Mouse (Mus musculus): ENCODE results near the gene Slc10a3. TPM values are rescaled to one million over a fixed set of nuclear protein-coding genes. Genes with fewer than 3 reads are reported as not detected.
"Not testable (repeated sequence)": the region's sequence is repeated elsewhere in the genome, so short reads cannot be mapped to it uniquely, and the experiment has no call there.

The Slc10a3 gene
- polyA plus RNA-seq, 1 experiment from 2014 or later, result 25.0 TPM

DNA sequence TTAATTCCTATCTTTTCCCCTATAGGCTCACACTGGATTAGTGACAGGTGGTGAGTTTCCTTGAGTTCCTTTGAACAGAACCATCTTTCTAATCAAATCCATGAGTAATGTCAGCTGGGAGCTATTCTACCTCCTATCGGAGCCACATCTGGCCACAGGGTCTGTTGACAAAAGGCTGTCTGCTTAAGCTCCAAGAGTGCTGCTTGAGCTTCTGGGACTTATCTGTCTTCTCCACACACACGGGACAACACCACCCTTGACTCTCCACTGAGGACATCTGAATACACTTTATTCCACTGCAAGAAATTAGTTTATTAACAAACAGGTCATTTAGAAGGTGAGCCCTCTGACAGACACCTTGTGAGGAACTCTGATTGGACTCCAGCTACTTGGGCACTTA is 11.3 kb upstream of the Slc10a3 start:
- Histone ChIP-seq H3K9ac (replicated peaks; ENCODE audit: low read depth) (no peak overlapping the region), H3K4me1 (ENCODE audit: insufficient read depth, low read depth, low read length) (no peaks in the 10 kb centered on the region), H3K27me3 (replicated peaks; ENCODE audit: insufficient read depth, low read length) (no peaks in the 10 kb centered on the region), H3K9me3 (ENCODE audit: low read length) (no peaks in the 10 kb centered on the region), H3K27ac (ENCODE audit: low read length) (no peak overlapping the region), H3K36me3 (ENCODE audit: insufficient read depth, low read length) (no peaks in the 10 kb centered on the region), H3K4me3 (ENCODE audit: low read depth, low read length) (no peak overlapping the region), H3K4me2 (replicated peaks; ENCODE audit: low read depth, low read length) (no peak overlapping the region)
- DNase-seq (ENCODE audit: low spot score) (no peak), ATAC-seq (no peak)
- 78% methylated on average over 2 of the region's 2 CpGs for WGBS
- TF ChIP-seq EP300 (IDR thresholded peaks at IDR 0.05) (no peak), CTCF (IDR thresholded peaks at IDR 0.05) (no peak)

DNA sequence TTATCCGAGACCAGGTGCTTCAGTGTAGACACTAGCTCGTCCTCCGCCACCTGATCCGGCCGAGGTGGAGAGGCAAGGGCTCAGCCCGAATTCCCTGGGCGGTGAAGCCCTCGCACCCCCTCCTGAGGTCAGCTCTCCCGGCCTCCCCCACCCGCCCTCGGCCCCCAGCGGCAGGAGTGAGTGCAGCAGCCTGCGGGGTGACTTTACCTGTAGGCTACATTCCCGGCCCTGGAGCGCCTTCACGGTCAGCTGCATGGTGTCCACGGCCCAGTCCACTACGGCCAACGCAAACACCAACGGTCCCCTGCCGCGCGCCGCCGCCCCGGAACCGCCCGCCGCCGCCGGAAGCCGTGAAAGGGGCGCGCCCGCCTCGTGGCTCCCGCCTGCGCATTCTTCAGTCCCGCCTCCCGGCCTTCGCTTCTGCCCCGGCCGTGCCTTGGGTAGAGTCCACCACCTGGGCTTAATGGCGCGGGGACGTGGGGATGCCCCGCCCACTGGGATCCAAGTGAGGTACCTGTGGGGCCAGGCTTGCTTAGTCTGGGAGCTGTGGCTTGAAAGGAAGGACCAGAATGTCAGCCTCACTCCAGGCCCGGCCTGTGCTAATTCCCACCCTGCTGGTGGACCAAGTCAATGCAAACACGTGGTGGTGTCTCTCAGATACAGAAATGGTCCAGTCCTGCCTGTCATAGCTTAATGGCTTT is 4.8 kb downstream of the Slc10a3 start:
- WGBS, result 12% methylated on average over 34 of the region's 49 CpGs
- H3K9ac ChIP-seq (replicated peaks; ENCODE audit: low read depth), result peak overlapping the region; percentile 66
- H3K4me3 ChIP-seq (ENCODE audit: low read depth, low read length), result peak overlapping the region; percentile 59
- TF ChIP-seq EP300 (IDR thresholded peaks at IDR 0.05) (no peak), CTCF (IDR thresholded peaks at IDR 0.05) (peak; percentile 53)
- ATAC-seq (peak; percentile 81), DNase-seq (ENCODE audit: low spot score) (peak; percentile 75)
- H3K36me3 ChIP-seq (ENCODE audit: insufficient read depth, low read length), result no peaks in the 10 kb centered on the region
- peak overlapping the region; percentile 63 for H3K4me2 ChIP-seq (replicated peaks; ENCODE audit: low read depth, low read length)
- no peaks in the 10 kb centered on the region for H3K9me3 ChIP-seq (ENCODE audit: low read length)
- H3K4me1 ChIP-seq (ENCODE audit: insufficient read depth, low read depth, low read length), result no peaks in the 10 kb centered on the region
- H3K27me3 ChIP-seq (replicated peaks; ENCODE audit: insufficient read depth, low read length), result no peaks in the 10 kb centered on the region
- peak overlapping the region; percentile 72 for H3K27ac ChIP-seq (ENCODE audit: low read length)

DNA sequence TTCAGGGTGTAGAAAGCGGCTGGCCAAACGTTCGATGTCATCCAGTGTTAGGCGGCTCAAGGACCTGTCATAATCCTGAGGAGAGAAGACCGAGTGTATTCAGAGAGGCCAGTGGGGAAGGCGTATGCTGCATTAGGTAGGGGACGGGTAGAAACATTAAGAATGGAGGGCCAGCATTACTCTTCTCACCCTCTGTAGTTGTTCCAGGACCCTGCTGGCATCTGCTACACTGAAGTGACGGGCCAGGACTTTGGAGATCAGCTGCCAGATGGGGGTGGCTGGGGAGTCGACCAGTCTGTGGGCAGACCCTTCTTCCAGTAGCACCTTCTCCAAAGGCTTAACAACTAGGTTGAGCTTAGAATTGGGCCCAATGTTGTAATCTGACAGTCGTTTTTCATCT is 5.6 kb downstream of the Slc10a3 start:
- Histone ChIP-seq H3K36me3 (ENCODE audit: insufficient read depth, low read length) (no peaks in the 10 kb centered on the region), H3K27ac (ENCODE audit: low read length) (peak overlapping the region; percentile 72; the same call in 1 of the 2 replicates), H3K9me3 (ENCODE audit: low read length) (no peaks in the 10 kb centered on the region), H3K27me3 (replicated peaks; ENCODE audit: insufficient read depth, low read length) (no peaks in the 10 kb centered on the region), H3K4me1 (ENCODE audit: insufficient read depth, low read depth, low read length) (no peaks in the 10 kb centered on the region), H3K4me2 (replicated peaks; ENCODE audit: low read depth, low read length) (peak overlapping the region; percentile 63), H3K9ac (replicated peaks; ENCODE audit: low read depth) (peak overlapping the region; percentile 66), H3K4me3 (ENCODE audit: low read depth, low read length) (peak overlapping the region; percentile 59)
- DNase-seq (ENCODE audit: low spot score) (no peak), ATAC-seq (no peak)
- no peak for TF ChIP-seq CTCF (IDR thresholded peaks at IDR 0.05)
- no peak for TF ChIP-seq EP300 (IDR thresholded peaks at IDR 0.05)
- 52% methylated on average over 10 of the region's 10 CpGs for WGBS

DNA sequence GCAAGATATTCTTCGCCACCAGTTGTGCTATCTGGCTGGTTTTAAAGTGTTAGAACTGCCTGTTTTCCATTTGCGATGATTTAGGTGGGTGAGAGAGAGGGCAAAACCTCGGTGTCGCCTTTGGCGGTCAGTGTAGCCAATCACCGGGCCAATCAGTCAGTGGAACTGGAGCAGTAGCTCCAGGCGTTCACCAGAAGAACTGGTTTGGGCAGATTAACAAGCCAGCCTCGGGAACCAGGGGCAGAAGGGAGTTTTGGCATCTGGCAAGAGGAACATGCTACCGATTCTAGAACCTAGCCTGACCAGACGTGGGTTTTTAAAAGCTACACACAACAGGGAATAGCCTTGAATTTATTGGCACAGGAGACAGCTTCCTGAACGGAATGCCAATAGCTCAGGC is 14.0 kb downstream of the Slc10a3 start:
- Histone ChIP-seq H3K4me2 (replicated peaks; ENCODE audit: low read depth, low read length) (no peak overlapping the region), H3K27me3 (replicated peaks; ENCODE audit: insufficient read depth, low read length) (no peaks in the 10 kb centered on the region), H3K9me3 (ENCODE audit: low read length) (no peaks in the 10 kb centered on the region), H3K4me3 (ENCODE audit: low read depth, low read length) (no peak overlapping the region), H3K4me1 (ENCODE audit: insufficient read depth, low read depth, low read length) (no peaks in the 10 kb centered on the region), H3K9ac (replicated peaks; ENCODE audit: low read depth) (no peak overlapping the region), H3K27ac (ENCODE audit: low read length) (no peak overlapping the region), H3K36me3 (ENCODE audit: insufficient read depth, low read length) (no peaks in the 10 kb centered on the region)
- TF ChIP-seq CTCF (IDR thresholded peaks at IDR 0.05), result no peak
- no peak for TF ChIP-seq EP300 (IDR thresholded peaks at IDR 0.05)
- WGBS, result 35% methylated on average over 11 of the region's 11 CpGs
- peak; percentile 16 for DNase-seq (ENCODE audit: low spot score)
- peak; percentile 44 for ATAC-seq

DNA sequence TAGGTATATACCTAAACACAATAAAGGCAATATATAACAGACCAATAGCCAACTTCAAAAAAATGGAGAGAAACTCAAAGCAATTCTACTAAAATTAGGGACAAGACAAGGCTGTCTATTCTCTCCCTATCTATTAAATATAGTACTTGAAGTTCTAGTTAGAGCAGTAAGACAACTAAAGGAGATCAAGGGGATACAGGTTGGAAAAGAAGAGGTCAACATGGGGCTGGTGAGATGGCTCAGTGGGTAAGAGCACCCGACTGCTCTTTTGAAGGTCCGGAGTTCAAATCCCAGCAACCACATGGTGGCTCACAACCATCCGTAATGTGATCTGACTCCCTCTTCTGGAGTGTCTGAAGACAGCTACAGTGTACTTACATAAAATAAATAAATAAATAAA is 16.1 kb downstream of the Slc10a3 start:
- H3K9me3 ChIP-seq (ENCODE audit: low read length); H3K4me2 ChIP-seq (replicated peaks; ENCODE audit: low read depth, low read length); H3K4me1 ChIP-seq (ENCODE audit: insufficient read depth, low read depth, low read length); H3K27me3 ChIP-seq (replicated peaks; ENCODE audit: insufficient read depth, low read length); H3K27ac ChIP-seq (ENCODE audit: low read length); H3K4me3 ChIP-seq (ENCODE audit: low read depth, low read length); DNase-seq (ENCODE audit: low spot score); ATAC-seq; H3K36me3 ChIP-seq (ENCODE audit: insufficient read depth, low read length); H3K9ac ChIP-seq (replicated peaks; ENCODE audit: low read depth): not testable (repeated sequence)
- 93% methylated on average over 2 of the region's 3 CpGs for WGBS

DNA sequence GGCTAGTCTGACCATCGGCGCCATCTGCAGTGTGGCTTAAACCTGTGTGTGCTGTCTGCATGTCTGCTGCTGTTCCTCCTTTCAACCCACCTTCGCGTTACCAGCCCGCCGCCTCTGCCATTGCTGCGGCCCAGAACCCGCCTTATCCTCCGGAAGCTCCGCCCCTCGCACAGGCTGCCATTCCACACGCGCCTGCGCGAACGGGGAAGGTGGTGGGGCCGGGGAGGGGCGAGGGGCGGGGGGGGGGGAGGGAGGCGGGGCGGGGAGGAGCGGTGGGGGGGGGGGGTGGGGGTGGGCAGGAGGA is 19.7 kb downstream of the Slc10a3 start, which contains the start of gene Lage3:
Lage3 (minus strand) TSS at position 152 of the 304 bp plus-strand sequence.
- 15% methylated on average over 11 of the region's 22 CpGs for WGBS
- peak within 1 kb of the TSS; percentile 38 for H3K4me3 ChIP-seq (ENCODE audit: low read depth, low read length)
- no peaks in the 10 kb centered on the region for H3K36me3 ChIP-seq (ENCODE audit: insufficient read depth, low read length)
- TF ChIP-seq CTCF (IDR thresholded peaks at IDR 0.05), result no peak
- TF ChIP-seq EP300 (IDR thresholded peaks at IDR 0.05), result no peak
- peak within 1 kb of the TSS; percentile 44; the same call in 1 of the 2 replicates for H3K9ac ChIP-seq (replicated peaks; ENCODE audit: low read depth)
- no peaks in the 10 kb centered on the region for H3K9me3 ChIP-seq (ENCODE audit: low read length)
- DNase-seq (ENCODE audit: low spot score) (peak; percentile 86), ATAC-seq (peak; percentile 86)
- H3K27ac ChIP-seq (ENCODE audit: low read length), result peak within 1 kb of the TSS; percentile 38; the same call in 1 of the 2 replicates
- no peaks in the 10 kb centered on the region for H3K4me1 ChIP-seq (ENCODE audit: insufficient read depth, low read depth, low read length)
- H3K4me2 ChIP-seq (replicated peaks; ENCODE audit: low read depth, low read length), result peak within 1 kb of the TSS; percentile 54
- H3K27me3 ChIP-seq (replicated peaks; ENCODE audit: insufficient read depth, low read length), result no peaks in the 10 kb centered on the region

Measured in lung, postnatal 0 days (tissue).